Mouse (Mus musculus) layer of hippocampus, adult 9-11 months (tissue): Measurements from ENCODE around the gene Rpp30.

ENCODE experiments used
- DNase-seq: peaks from one replicate; pipeline ENCODE4 v3.0.0; 2022

Gene Rpp30

GRCm38 (mm10) chr19:36129213-36129612 is 45.7 kb downstream of the Rpp30 start:
- DNase-seq = no peak

DNA sequence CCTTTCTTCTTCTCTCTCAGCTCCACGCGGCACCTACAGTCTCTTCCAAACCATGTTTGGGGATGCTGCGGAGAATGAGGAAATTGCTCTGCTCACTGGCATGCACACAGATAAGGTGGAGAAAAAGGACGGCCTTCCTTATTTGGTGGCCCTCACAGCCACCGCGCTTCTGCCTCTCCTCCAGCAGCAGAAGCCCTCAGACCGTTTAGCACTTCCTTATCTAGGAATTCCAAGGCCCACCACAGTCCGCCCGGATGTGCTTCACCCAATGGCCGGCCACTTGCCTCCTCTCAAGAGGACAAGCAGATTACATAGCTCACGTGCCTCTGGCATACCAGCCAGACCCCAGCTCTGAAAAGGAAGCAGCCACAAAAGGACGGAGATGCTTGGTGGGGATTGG is 46.1 kb downstream of the Rpp30 start:
- no peak for DNase-seq

GRCm38 (mm10) chr19:36130181-36130580 is 46.7 kb downstream of the Rpp30 start:
- no peak for DNase-seq

- DNase-seq = no peak
These were observed 48.5 kb downstream of the Rpp30 start for GRCm38 (mm10) chr19:36131990-36132389.

GRCm38 (mm10) chr19:36133064-36133463 is 49.5 kb downstream of the Rpp30 start:
- DNase-seq = no peak

DNA sequence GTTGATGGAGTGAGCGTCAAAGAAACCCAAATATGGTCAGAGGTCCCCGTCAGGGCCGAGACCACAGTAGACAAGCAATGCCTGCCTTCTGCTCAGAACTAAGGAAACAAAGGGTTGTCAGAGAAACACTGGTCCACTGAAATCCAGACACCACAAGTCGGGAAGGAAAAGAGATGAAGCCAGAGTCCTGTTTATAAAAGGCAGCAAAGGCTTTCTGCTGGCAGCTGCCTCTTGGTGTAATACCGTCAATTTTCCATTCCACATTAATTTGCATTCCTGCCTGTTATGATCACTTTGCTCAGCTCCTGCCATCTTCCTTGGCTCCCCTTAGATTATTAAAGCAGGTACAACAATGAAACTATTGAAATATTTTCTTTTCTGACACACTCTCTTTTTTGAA is 50.2 kb downstream of the Rpp30 start:
- DNase-seq = no peak

DNA sequence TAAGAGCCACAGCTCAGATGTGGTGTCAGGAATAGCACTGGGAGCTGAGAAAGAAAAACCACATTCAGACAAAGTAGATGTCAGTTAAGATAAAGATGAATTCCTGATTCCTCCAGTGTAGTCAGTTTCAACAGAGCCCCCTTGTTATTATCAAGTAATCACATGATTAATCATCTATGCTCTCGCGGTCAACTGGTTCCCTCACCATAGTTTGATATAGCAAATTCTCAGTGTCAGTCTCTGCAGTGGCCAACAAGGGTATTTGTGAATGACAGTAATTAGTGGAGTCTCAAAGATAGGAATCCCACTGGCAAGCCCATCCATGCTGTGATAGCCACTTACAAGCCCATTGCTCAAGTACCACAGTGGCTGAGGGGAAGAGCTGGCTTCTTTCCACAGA is 60.1 kb downstream of the Rpp30 start:
- no peak for DNase-seq

GRCm38 (mm10) chr19:36148578-36148977 is 65.1 kb downstream of the Rpp30 start:
- DNase-seq = no peak

- DNase-seq = peak; percentile 69
These were observed 66.9 kb downstream of the Rpp30 start for GRCm38 (mm10) chr19:36150241-36151007.
